Mouse (Mus musculus): ENCODE results near the gene Prdm16.

The Prdm16 gene

GRCm38 (mm10) chr4:154488031-154488430 lies 148.6 kb downstream of the Prdm16 start:
- CTCF ChIA-PET: interaction anchor here in 1 of 4 experiments (1.1 kb wide), 1 partner anchor 9 kb away, joined by 3 read pairs; no protein-coding TSS in a partner anchor

DNA sequence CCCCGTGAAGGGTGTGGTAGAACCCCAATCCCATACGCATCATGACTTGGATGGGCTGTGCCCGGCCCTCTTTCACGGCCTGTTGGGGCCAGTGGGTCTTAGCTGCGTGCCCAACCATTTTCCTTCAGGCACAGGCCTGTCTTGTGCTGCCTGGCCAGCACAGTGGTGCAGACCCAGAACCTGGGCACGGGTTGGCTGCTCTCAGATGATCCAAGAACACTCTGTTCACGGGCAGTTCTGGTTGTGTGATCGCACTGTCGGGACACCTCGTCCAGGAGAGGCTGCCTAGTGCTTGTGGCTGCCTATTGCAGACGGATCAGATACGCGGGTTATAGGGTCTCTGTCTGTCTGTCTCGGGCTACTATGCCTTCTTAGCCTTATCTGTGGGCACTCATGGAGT lies 154.0 kb downstream of the Prdm16 start:
- ChIA-PET CTCF (interaction anchor here in 2 of 4 experiments (0.5 to 0.7 kb wide), 3 partner anchors 59 to 377 kb away, joined by 3 to 5 read pairs (median 3); no protein-coding TSS in a partner anchor), POLR2A (interaction anchor here in 1 of 4 experiments (1.4 kb wide), 1 partner anchor 45 kb away, joined by 3 read pairs; no protein-coding TSS in a partner anchor)

More at GRCm38 (mm10) chr4:154488031-154488430, 148.6 kb downstream of the Prdm16 start:
- POLR2A ChIA-PET: interaction anchor here in 1 of 4 experiments (1.6 kb wide), 1 partner anchor 9 kb away, joined by 6 read pairs; no protein-coding TSS in a partner anchor

GRCm38 (mm10) chr4:154481771-154482637 lies 154.7 kb downstream of the Prdm16 start:
- POLR2A ChIA-PET: interaction anchor here in 1 of 4 experiments (0.6 kb wide), 1 partner anchor 10 kb away, joined by 3 read pairs; no protein-coding TSS in a partner anchor

GRCm38 (mm10) chr4:154480544-154481260 lies 156.0 kb downstream of the Prdm16 start:
- CTCF ChIA-PET: no interaction called here

More at GRCm38 (mm10) chr4:154481771-154482637, 154.7 kb downstream of the Prdm16 start:
- CTCF ChIA-PET: interaction anchor here in 1 of 4 experiments (0.6 to 0.7 kb wide), 2 partner anchors 60 to 376 kb away, joined by 3 read pairs; no protein-coding TSS in a partner anchor

DNA sequence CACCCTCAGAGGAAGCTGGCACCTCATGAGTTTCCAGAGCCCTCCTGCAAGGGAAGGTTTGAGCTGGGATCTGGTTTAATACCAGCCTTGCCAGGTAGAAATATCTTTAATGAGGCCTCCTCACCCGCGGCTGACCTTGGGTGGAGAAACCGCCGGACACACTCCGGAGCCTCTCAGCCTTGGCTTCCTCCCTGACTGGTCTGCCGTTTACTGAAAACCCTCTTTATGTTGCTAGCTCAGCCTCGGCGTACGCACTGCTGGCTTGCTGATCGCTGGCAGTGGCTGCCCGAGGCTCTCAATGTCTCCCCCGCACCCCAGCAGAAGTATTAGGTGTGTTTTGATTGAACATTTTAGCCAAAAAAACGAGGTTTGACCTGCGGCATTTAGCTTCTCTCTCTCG lies 156.5 kb downstream of the Prdm16 start:
- CTCF ChIA-PET: no interaction called here
- POLR2A ChIA-PET: interaction anchor here in 1 of 4 experiments (1.2 kb wide), 1 partner anchor 9 kb away, joined by 4 read pairs; no protein-coding TSS in a partner anchor

More at GRCm38 (mm10) chr4:154480544-154481260, 156.0 kb downstream of the Prdm16 start:
- POLR2A ChIA-PET: interaction anchor here in 1 of 4 experiments (1.2 kb wide), 1 partner anchor 10 kb away, joined by 4 read pairs; no protein-coding TSS in a partner anchor

DNA sequence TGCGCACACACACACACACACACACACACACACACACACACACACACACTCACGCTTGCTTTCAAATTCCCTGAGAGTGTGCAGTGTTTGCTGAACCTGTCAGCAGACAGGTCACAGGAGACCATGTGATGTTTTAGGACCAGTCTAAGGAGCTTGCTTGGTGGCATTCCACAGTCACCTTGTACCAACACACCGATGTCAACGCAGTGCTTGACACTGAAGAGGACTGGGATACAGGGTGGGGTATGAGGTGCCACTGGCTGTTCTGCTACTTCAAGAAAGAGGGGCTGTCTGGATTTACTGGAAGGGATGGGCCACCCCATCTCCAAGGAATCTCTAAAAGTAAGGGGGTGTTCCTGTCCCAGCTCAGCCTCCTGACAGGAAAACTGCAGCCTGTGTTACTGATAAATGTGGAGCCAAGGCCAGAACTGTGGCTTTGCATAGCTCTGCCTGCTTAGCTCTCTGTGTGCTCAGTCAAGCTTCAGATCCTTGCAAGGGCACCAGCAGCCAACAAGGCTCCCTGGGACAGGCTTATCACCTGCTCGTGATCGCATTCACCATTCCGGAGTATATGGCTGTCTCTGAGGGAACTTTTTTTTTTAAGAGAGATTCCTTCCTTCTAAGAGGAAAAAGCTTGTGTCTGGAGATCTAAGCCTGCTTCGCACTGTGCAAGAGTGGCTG lies 157.6 kb downstream of the Prdm16 start:
- ChIA-PET POLR2A (interaction anchor here in 1 of 4 experiments (0.6 to 1.1 kb wide), 3 partner anchors 20 to 560 kb away, joined by 3 to 4 read pairs (median 3); no protein-coding TSS in a partner anchor), CTCF (interaction anchor here in 1 of 4 experiments (0.7 kb wide), 1 partner anchor 176 kb away, joined by 3 read pairs; no protein-coding TSS in a partner anchor)

DNA sequence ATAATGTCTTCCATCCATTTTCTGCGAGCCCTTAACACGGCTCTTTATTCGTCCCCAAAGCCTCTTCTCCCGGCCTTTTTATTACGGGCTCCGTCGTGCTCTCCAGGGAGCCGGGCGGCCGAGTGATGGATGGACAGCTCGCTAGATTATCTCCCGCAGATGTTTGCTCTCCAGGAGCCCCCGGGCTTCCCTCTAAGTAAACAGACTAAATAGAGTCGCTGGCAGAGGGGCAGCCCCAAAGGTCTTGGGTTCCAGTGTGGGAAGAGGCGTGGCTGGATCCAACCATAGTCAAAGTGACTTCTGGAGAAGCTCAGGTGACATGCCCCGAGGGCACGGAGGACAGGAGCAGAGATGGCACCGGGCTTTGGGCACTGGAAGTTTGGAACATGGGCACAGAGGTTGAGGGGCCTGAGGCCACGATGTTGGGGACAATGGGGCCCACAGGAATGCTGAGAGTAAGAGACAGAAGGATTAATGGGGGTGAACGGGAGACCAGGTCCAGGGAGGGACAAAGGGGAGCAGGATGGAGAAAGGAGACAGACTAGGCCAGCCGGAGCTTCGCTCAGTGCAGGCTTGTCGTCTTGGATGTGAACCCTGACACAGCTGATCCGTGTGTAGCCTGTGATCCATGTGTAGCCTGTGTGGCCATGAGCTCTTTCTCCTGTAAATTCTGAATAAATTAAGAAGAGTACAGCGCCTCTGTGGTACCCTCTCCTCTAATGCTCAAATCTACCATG lies 162.9 kb downstream of the Prdm16 start:
- CTCF ChIA-PET: interaction anchor here in 1 of 4 experiments (0.9 kb wide), 1 partner anchor 23 kb away, joined by 3 read pairs; no protein-coding TSS in a partner anchor
- POLR2A ChIA-PET: interaction anchor here in 1 of 4 experiments (0.9 kb wide), 1 partner anchor 18 kb away, joined by 3 read pairs; no protein-coding TSS in a partner anchor

- POLR2A ChIA-PET: interaction anchor here in 1 of 4 experiments (0.8 kb wide), 1 partner anchor 9 kb away, joined by 3 read pairs; no protein-coding TSS in a partner anchor
Observed at GRCm38 (mm10) chr4:154472569-154472968, 164.1 kb downstream of the Prdm16 start.

GRCm38 (mm10) chr4:154471447-154472101 lies 165.1 kb downstream of the Prdm16 start:
- POLR2A ChIA-PET: interaction anchor here in 2 of 4 experiments (0.6 to 0.9 kb wide), 3 partner anchors 9 to 906 kb away, joined by 3 to 4 read pairs (median 3); no protein-coding TSS in a partner anchor
- CTCF ChIA-PET: interaction anchor here in 2 of 4 experiments (0.6 to 1.1 kb wide), 2 partner anchors 170 to 980 kb away, joined by 3 to 5 read pairs; partner anchors contain the start of gene Arhgef16 (in 1 of the 2)

More at GRCm38 (mm10) chr4:154472569-154472968, 164.1 kb downstream of the Prdm16 start:
- CTCF ChIA-PET: interaction anchor here in 1 of 4 experiments (1.1 kb wide), 1 partner anchor 171 kb away, joined by 3 read pairs; the partner anchor contains the start of gene Arhgef16

GRCm38 (mm10) chr4:154466305-154466704 lies 170.4 kb downstream of the Prdm16 start:
- ChIA-PET POLR2A (interaction anchor here in 1 of 4 experiments (0.5 kb wide), 1 partner anchor 500 kb away, joined by 3 read pairs; no protein-coding TSS in a partner anchor), CTCF (no interaction called here)

DNA sequence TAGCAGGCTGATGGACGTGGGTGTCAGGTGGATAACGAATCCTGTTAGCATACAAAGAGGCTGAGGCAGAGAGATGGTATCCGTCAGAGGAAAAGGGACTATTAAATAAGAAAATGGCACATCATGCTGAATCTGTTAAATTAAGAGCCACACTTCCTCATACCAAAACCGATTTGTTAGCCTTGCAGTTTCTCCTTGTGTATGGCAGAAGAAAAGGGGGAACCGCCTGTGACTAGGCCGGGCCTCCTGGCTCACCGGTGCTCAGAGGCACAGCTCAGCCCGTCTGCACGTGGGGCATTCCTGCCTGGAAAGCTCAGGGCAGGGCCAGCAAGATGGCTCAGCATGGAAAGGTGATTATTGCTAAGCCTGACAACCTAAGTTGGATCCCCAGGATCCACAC lies 171.6 kb downstream of the Prdm16 start:
- CTCF ChIA-PET: interaction anchor here in 1 of 4 experiments (0.7 kb wide), 1 partner anchor 285 kb away, joined by 5 read pairs; no protein-coding TSS in a partner anchor
- POLR2A ChIA-PET: interaction anchor here in 1 of 4 experiments (0.8 kb wide), 1 partner anchor 14 kb away, joined by 4 read pairs; no protein-coding TSS in a partner anchor

DNA sequence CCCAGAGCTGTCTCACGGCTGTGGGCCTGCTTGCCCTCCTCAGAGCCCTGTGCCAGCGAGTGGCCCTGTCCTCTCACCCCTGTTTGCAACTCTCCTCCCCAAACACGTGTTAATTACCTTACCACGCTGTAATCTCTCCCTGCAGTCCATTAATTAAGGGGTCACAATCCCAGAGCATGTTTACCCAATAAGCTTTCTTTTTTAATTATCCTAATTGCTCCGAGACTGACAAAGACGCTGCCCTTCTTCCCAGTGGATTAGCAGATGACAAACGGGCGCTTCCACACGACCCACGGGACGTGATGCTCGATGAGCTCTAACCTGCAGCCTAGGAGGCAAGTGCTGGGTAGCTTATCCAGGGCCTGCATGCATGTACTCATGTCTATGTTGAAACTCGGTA lies 176.7 kb downstream of the Prdm16 start:
- ChIA-PET POLR2A (interaction anchor here in 1 of 4 experiments (0.9 kb wide), 1 partner anchor 42 kb away, joined by 4 read pairs; no protein-coding TSS in a partner anchor), CTCF (interaction anchor here in 1 of 4 experiments (0.9 kb wide), 1 partner anchor 215 kb away, joined by 3 read pairs; no protein-coding TSS in a partner anchor)

GRCm38 (mm10) chr4:154457756-154458155 lies 178.9 kb downstream of the Prdm16 start:
- CTCF ChIA-PET: no interaction called here
- POLR2A ChIA-PET: interaction anchor here in 1 of 4 experiments (1.3 kb wide), 1 partner anchor 10 kb away, joined by 3 read pairs; no protein-coding TSS in a partner anchor

DNA sequence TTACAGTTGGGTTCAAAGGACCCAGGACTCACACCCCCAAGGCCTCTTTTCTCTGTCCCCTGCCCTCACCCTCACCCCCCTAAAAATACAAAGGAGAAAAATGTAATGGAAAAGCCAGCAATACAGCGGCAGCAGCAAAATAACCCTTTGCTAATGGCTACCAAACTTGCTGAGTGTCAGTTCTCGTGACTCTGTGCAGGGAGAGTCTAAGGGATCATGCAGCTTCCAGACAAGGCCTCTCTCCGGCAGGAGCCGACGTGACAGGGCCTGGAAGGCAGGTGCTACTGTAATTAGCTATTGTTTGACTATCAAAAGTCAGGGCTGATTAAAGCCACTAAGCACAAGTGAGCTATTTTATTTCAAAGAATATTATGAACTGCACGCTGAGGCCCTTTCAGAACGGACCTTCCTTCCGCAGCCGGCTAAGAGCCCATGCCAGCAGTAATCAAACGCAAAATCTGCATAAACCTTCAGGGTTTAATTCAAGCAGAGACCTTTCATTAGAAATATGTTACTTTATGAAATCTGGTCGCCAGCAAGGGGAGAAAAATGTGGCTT lies 180.3 kb downstream of the Prdm16 start:
- ChIA-PET CTCF (interaction anchor here in 1 of 4 experiments (0.7 kb wide), 1 partner anchor 562 kb away, joined by 4 read pairs; no protein-coding TSS in a partner anchor), POLR2A (interaction anchor here in 3 of 4 experiments (0.6 to 1.3 kb wide), 3 partner anchors 12 to 1729 kb away, joined by 3 to 6 read pairs (median 5); no protein-coding TSS in a partner anchor)

GRCm38 (mm10) chr4:154450441-154450840 lies 186.2 kb downstream of the Prdm16 start:
- ChIA-PET POLR2A (interaction anchor here in 1 of 4 experiments (0.8 kb wide), 1 partner anchor 43 kb away, joined by 3 read pairs; no protein-coding TSS in a partner anchor), CTCF (interaction anchor here (0.5 to 2.0 kb wide), 6 partner anchors 41 to 325 kb away, joined by 3 to 6 read pairs (median 4); partner anchors contain the start of gene Arhgef16 (in 1 of the 4))

All from embryonic stem cell, embryonic (primary cell).